In the genomic region with DNA sequence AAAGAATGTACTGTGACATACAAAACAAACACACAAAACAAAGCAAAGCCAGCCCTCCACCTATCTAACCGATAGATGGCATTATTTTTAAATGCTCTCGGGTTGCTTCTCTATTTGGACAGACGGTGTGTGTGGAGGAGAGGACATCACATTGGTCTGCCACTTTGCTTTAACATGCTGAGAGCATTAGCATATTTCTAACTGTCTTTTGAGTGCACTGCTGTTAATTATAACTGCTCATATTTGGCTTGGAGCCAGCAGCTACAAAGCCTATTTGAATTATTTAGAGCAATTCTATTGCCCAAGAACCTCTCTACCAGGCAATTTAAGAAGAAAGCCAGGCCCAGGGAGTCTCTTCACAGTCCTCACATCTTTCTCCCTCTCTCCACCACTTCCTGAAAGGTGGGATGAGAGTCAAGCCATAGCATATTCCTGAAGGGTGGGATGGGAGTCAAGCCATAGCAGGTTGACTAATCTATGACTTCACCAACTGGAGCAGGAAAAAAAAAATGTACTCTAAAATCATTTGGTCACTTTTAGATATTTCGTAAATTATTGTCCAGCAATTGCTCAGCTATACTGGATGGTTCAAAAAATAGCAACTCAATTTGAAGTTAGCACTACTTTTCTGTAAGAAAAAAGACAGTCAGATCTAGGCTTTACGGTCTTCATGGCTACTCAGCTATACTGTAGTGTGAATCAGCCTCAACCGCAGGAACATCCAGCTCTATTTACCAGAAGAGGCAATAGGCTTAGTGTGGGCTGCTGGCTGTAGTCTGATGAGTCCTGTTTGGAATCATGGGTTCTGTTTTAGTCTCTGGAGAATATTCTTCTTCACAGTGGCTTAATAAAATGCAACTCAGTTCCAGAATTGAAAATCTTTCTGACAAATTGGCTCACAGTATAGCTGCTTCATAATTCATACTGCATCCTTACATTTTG, we compare ENCODE assay signal across 11 mouse cellular contexts.
DNase-seq lines count a peak whose midpoint lies in the region; ATAC-seq and TF ChIP-seq lines count a peak whose summit lies in the region.
"Had no signal": no experiment of that assay in that cellular context is flagged by ENCODE, and none has a peak within 500 bp of the region (broad histone marks: within the 10 kb centered on the region; RNA-seq: fewer than 3 reads in every experiment).

No protein-coding gene starts in this region.

- H3K9me3 ChIP-seq in embryonic facial prominence, embryonic 14.5 days (ENCODE audit: control insufficient read depth, low read length): no peaks in the 10 kb centered on the region
- no peaks in the 10 kb centered on the region; the same call in 1 of the 2 replicates for H3K9me3 ChIP-seq in embryonic facial prominence, embryonic 10.5 days
- no peaks in the 10 kb centered on the region for H3K9me3 ChIP-seq in lung, embryonic 14.5 days (ENCODE audit: low read depth, low read length)
- no peaks in the 10 kb centered on the region for H3K9me3 ChIP-seq in forebrain, embryonic 16.5 days (ENCODE audit: control insufficient read depth, low read length)
- no peaks in the 10 kb centered on the region for H3K9me3 ChIP-seq in neural tube, embryonic 15.5 days (replicated peaks)
- H3K9me3 ChIP-seq: midbrain, embryonic 12.5 days had no signal

- H3K9ac ChIP-seq in embryonic facial prominence, embryonic 14.5 days (ENCODE audit: low read depth, low read length): no peak overlapping the region
- H3K9ac ChIP-seq in lung, embryonic 14.5 days: no peak overlapping the region
- no peak overlapping the region for H3K9ac ChIP-seq in forebrain, embryonic 16.5 days (replicated peaks; ENCODE audit: low read depth, low read length)
- H3K9ac ChIP-seq in neural tube, embryonic 15.5 days (replicated peaks): no peak overlapping the region
- H3K9ac ChIP-seq: midbrain, embryonic 12.5 days had no signal

- WGBS in embryonic facial prominence, embryonic 14.5 days: 75% methylated on average over 6 of the region's 6 CpGs
- WGBS in embryonic facial prominence, embryonic 10.5 days: 89% methylated on average over 6 of the region's 6 CpGs
- WGBS in lung, embryonic 14.5 days: 79% methylated on average over 6 of the region's 6 CpGs
- 48% methylated on average over 6 of the region's 6 CpGs for WGBS in forebrain, embryonic 16.5 days
- WGBS in neural tube, embryonic 15.5 days: 62% methylated on average over 6 of the region's 6 CpGs

- H3K36me3 ChIP-seq in embryonic facial prominence, embryonic 14.5 days (ENCODE audit: control insufficient read depth, insufficient read depth, low read length): no peaks in the 10 kb centered on the region
- no peaks in the 10 kb centered on the region for H3K36me3 ChIP-seq in embryonic facial prominence, embryonic 10.5 days (replicated peaks)
- H3K36me3 ChIP-seq in lung, embryonic 14.5 days (ENCODE audit: insufficient read depth): no peaks in the 10 kb centered on the region
- H3K36me3 ChIP-seq in forebrain, embryonic 16.5 days (ENCODE audit: control insufficient read depth, insufficient read depth): no peaks in the 10 kb centered on the region
- 0 out of 2 replicates have a peak, but pooled peaks cover 3% of the 10 kb centered on the region for H3K36me3 ChIP-seq in neural tube, embryonic 15.5 days

- H3K4me3 ChIP-seq in embryonic facial prominence, embryonic 14.5 days (ENCODE audit: low read depth, low read length): no peak overlapping the region
- H3K4me3 ChIP-seq in embryonic facial prominence, embryonic 10.5 days: no peak overlapping the region
- no peak overlapping the region for H3K4me3 ChIP-seq in lung, embryonic 14.5 days (ENCODE audit: low read depth, low read length)
- no peak overlapping the region for H3K4me3 ChIP-seq in forebrain, embryonic 16.5 days (replicated peaks; ENCODE audit: low read length)
- no peak overlapping the region for H3K4me3 ChIP-seq in neural tube, embryonic 15.5 days (replicated peaks)
- H3K4me3 ChIP-seq: midbrain, embryonic 12.5 days had no signal

- H3K27ac ChIP-seq in embryonic facial prominence, embryonic 14.5 days (replicated peaks; ENCODE audit: low read depth, low read length): no peak overlapping the region
- no peak overlapping the region for H3K27ac ChIP-seq in embryonic facial prominence, embryonic 10.5 days (replicated peaks)
- H3K27ac ChIP-seq in lung, embryonic 14.5 days (ENCODE audit: low read depth): no peak overlapping the region
- H3K27ac ChIP-seq in forebrain, embryonic 16.5 days (ENCODE audit: low read length): peak overlapping the region; percentile 35
- peak overlapping the region; percentile 39 for H3K27ac ChIP-seq in neural tube, embryonic 15.5 days (replicated peaks)

- H3K27me3 ChIP-seq in embryonic facial prominence, embryonic 14.5 days (replicated peaks; ENCODE audit: control insufficient read depth, insufficient read depth, low read length): no peaks in the 10 kb centered on the region
- H3K27me3 ChIP-seq in embryonic facial prominence, embryonic 10.5 days (replicated peaks; ENCODE audit: low read depth, poor library complexity, severe bottlenecking): no peaks in the 10 kb centered on the region
- no peaks in the 10 kb centered on the region for H3K27me3 ChIP-seq in lung, embryonic 14.5 days (ENCODE audit: insufficient read depth, low read length)
- H3K27me3 ChIP-seq in forebrain, embryonic 16.5 days (replicated peaks; ENCODE audit: control insufficient read depth, insufficient read depth, low read length): no peaks in the 10 kb centered on the region
- no peaks in the 10 kb centered on the region for H3K27me3 ChIP-seq in neural tube, embryonic 15.5 days (replicated peaks)
- H3K27me3 ChIP-seq: midbrain, embryonic 12.5 days had no signal

- no peak for ATAC-seq in embryonic facial prominence, embryonic 14.5 days (ENCODE audit: low read depth)
- ATAC-seq in lung, embryonic 14.5 days (ENCODE audit: insufficient read depth): no peak
- peak; percentile 86 for ATAC-seq in forebrain, embryonic 16.5 days
- peak; percentile 37; the same call in 1 of the 2 replicates for ATAC-seq in neural tube, embryonic 15.5 days (ENCODE audit: low FRiP score)
- ATAC-seq in megakaryocyte-erythroid progenitor cell, adult 5-6 weeks (replicated peaks; ENCODE audit: low FRiP score, low TSS enrichment, poor library complexity, severe bottlenecking): no peak
- ATAC-seq: intestine, embryonic 16.5 days had no signal

- DNase-seq in embryonic facial prominence, embryonic 14.5 days (ENCODE audit: low spot score): peak; percentile 39
- DNase-seq in embryonic facial prominence, embryonic 10.5 days (ENCODE audit: low spot score): no peak
- peak; percentile 33 for DNase-seq in lung, embryonic 14.5 days
- DNase-seq in lung, postnatal 14 days: no peak
- DNase-seq in kidney, adult 11 months: no peak
- DNase-seq: kidney, postnatal 36 days had no signal

- 0 out of 2 replicates have a peak, but pooled peaks cover under 1% of the 10 kb centered on the region for H3K4me1 ChIP-seq in embryonic facial prominence, embryonic 14.5 days (ENCODE audit: control insufficient read depth, insufficient read depth, low read length)
- no peaks in the 10 kb centered on the region for H3K4me1 ChIP-seq in embryonic facial prominence, embryonic 10.5 days
- H3K4me1 ChIP-seq in lung, embryonic 14.5 days (ENCODE audit: insufficient read depth): no peaks in the 10 kb centered on the region
- H3K4me1 ChIP-seq in forebrain, embryonic 16.5 days (replicated peaks; ENCODE audit: control insufficient read depth, insufficient read depth, low read length): peaks cover 9% of the 10 kb centered on the region
- peaks cover 12% of the 10 kb centered on the region for H3K4me1 ChIP-seq in neural tube, embryonic 15.5 days

- TF ChIP-seq CTCF in lung, embryonic 14.5 days (IDR thresholded peaks at IDR 0.05; ENCODE audit: low read depth): no peak

- no peak overlapping the region for H3K4me2 ChIP-seq in embryonic facial prominence, embryonic 14.5 days (ENCODE audit: low read depth, low read length)
- H3K4me2 ChIP-seq in lung, embryonic 14.5 days: no peak overlapping the region
- H3K4me2 ChIP-seq in forebrain, embryonic 16.5 days (ENCODE audit: low read length): no peak overlapping the region
- no peak overlapping the region for H3K4me2 ChIP-seq in neural tube, embryonic 15.5 days
- H3K4me2 ChIP-seq: midbrain, embryonic 12.5 days had no signal

Comparison
In these comparisons a context has a peak if more than half of its experiments do, and no peak if none do; other contexts are left out.
1. DNase-seq: peak in embryonic facial prominence, embryonic 14.5 days (single experiment) and lung, embryonic 14.5 days (single experiment); none in embryonic facial prominence, embryonic 10.5 days (single experiment), lung, postnatal 14 days (single experiment) and kidney, adult 11 months (single experiment).
2. ATAC-seq: peak in forebrain, embryonic 16.5 days (single experiment) and neural tube, embryonic 15.5 days (single experiment); none in embryonic facial prominence, embryonic 14.5 days (single experiment), lung, embryonic 14.5 days (single experiment) and megakaryocyte-erythroid progenitor cell, adult 5-6 weeks (single experiment).
3. H3K27ac ChIP-seq: peak in forebrain, embryonic 16.5 days (single experiment) and neural tube, embryonic 15.5 days (single experiment); none in embryonic facial prominence, embryonic 14.5 days (single experiment), embryonic facial prominence, embryonic 10.5 days (single experiment) and lung, embryonic 14.5 days (single experiment).